Mouse (Mus musculus): ENCODE data around the gene Lins1.

Gene Lins1

DNA sequence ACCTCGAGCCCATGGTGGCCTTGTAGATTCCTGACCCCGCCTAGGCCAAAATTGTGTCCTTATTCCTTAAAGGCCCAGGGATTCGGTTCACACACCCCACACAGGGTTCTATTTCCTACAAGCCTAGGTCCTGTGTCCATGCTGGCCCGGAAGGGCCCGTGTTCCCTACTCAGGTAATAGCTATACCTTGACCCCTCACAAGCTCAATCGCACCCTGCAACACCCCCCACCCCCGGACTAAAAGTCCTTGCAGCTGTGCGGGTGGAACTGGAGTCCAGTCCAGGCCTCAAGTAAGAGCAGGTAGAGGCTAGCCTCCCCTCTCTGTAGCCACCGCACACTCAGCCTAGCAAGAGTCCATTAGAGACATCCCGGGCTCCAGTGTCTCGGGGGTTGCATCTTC is 44.2 kb downstream of the Lins1 start:
- DNase-seq, result no peak

- DNase-seq, result no peak
Measured at GRCm38 (mm10) chr7:66734466-66734865, 44.8 kb downstream of the Lins1 start.

GRCm38 (mm10) chr7:66734993-66735392 is 45.3 kb downstream of the Lins1 start:
- DNase-seq, result no peak

DNA sequence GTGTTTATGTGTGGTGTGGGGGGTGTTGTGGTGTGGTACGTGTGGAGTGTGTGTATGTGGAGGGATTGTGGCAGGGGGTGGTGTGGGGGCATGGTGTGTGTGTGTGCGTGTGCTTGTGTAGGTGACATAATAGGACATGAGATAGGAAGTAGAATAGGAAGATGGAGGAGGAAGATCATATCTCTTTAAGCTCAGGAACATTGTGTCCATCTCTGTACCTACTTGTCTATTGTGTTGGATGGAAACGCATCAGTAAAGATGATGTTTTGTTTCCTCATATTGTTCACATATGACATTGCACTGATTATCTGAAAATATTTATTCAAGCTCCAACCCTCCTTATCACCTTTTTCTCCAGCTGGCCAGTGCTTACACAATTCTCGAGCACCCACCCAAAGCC is 47.7 kb downstream of the Lins1 start:
- no peak for DNase-seq

GRCm38 (mm10) chr7:66741008-66741407 is 51.3 kb downstream of the Lins1 start:
- no peak for DNase-seq

GRCm38 (mm10) chr7:66741412-66741811 is 51.7 kb downstream of the Lins1 start:
- DNase-seq, result no peak

GRCm38 (mm10) chr7:66743377-66743781 is 53.7 kb downstream of the Lins1 start, which contains the start of gene Cers3:
Gene Cers3 (plus strand): TSS chr7:66743504.
- no peak for DNase-seq

GRCm38 (mm10) chr7:66746972-66747371 is 57.3 kb downstream of the Lins1 start:
- DNase-seq, result no peak

DNA sequence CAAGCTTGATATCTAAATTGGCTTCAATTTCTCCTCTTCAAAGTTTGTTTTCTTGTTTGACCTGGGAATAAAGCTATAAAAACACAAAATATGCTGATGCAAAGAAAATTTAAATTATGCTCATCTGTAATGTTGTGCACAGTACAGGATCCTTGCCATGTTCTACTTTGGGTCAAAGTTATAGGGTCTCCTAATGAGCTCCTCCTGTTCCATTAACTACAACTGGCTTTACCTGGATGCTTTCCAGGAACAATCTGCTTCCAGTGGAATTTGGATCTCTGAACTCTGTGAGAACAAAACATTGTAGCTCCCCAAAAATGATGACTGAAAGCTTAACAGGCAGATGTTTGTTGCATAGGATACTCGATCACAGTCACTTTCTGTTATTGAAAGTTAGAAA is 60.3 kb downstream of the Lins1 start:
- DNase-seq, result no peak

DNA sequence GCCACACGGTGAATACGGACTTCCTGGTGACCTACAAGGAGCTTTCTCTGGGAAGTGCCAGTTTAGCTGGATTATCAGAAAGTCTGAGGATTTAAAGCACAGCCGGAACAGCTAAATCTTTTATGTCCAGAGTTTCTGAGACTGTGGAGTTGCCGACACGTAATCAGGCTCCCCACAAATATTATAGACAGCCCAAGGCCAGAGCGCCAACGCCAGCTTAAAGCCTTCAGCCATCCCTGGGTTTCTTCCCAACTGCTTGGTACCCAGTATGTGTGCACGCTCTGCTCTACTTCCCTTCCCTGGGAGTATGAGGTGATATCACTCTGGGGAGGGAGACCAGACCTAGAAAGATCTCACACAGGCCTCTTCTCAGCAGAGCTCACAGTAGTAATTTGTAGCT is 64.1 kb downstream of the Lins1 start:
- DNase-seq, result no peak

GRCm38 (mm10) chr7:66755611-66756010 is 65.9 kb downstream of the Lins1 start:
- no peak for DNase-seq

All from kidney, postnatal 36 days (tissue).